Mouse (Mus musculus): ENCODE measurements around the gene Grap2. TPM values are rescaled to one million over a fixed set of nuclear protein-coding genes. Genes with fewer than 3 reads are reported as not detected.

Gene Grap2
- total RNA-seq, 2 experiments from 2014 or later = 0.35 to 0.50 TPM

DNA sequence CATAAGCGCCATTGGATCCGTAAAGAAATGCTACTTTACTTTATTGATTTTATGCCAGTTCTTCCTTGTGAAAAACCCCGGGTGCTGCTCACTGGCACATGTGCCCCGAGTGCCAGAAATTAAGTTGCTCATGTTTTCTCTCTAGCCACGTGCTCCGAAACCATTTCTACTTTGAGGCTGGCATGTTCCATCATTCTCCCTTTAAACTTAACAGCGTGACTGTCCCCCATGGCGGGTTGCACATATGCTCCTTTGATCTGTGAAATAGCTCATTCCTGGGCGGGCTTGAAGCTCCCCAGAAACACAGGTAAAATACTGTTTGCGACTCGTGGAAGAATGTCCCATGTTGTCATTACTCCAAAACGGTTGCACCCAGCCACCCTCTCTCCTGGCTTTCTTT, 26.4 kb downstream of the Grap2 start:
- DNase-seq (ENCODE audit: low spot score in 2 of 2) = no peak
- intact Hi-C loops (cut with DNase I) = no loop called here

GRCm38 (mm10) chr15:80599213-80599750, 26.9 kb downstream of the Grap2 start:
- DNase-seq (ENCODE audit: low spot score in 2 of 2) = no peak
- intact Hi-C loops (cut with DNase I) = no loop called here

DNA sequence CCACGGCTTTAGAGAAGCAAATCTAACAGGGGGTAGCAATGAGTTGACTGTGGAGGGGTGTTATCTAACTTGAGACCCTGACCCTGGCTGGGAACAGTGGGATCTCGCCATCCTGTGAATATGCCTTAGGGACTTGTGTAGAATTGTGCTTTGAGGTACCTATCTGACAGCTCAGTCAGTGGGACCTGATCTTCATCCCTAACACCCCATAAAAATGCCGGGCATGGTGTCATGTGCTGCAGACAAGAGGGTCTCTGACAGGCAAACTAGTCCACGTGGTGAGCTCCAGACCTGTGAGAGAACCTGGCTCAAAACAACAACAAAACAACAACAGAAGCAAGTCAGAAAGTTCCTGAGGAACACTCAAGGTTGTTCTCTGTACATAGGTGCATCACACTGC, 27.4 kb downstream of the Grap2 start:
- intact Hi-C loops (cut with DNase I) = no loop called here
- DNase-seq (ENCODE audit: low spot score in 2 of 2) = no peak

GRCm38 (mm10) chr15:80601456-80601855, 29.1 kb downstream of the Grap2 start:
- DNase-seq (ENCODE audit: low spot score in 2 of 2) = no peak
- intact Hi-C loops (cut with DNase I) = no loop called here

GRCm38 (mm10) chr15:80602487-80602886, 30.1 kb downstream of the Grap2 start:
- intact Hi-C loops (cut with DNase I) = no loop called here
- DNase-seq (ENCODE audit: low spot score in 2 of 2) = no peak

DNA sequence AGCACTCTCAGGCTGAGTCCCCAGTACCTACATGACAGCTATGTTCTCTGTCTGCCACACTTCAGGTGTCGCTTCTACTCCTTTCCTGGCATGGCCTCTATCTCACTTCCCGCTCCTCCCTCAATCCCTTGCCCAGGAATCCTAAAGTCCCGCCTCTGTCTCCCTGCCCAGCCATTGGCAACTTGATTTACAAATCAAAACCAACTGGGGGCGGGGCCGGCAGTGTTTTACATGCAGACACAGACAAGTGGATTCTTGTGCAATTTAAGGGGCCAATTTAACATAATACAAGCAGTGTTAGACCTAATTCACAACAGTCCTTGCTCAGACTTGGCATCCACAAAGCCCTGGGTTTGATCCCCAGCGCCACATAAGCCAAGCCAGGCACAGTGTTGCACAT, 31.6 kb downstream of the Grap2 start:
- no peak for DNase-seq (ENCODE audit: low spot score in 2 of 2)
- intact Hi-C loops (cut with DNase I) = no loop called here

GRCm38 (mm10) chr15:80607970-80608369, 35.6 kb downstream of the Grap2 start:
- no peak for DNase-seq (ENCODE audit: low spot score in 2 of 2)
- intact Hi-C loops (cut with DNase I) = no loop called here

DNA sequence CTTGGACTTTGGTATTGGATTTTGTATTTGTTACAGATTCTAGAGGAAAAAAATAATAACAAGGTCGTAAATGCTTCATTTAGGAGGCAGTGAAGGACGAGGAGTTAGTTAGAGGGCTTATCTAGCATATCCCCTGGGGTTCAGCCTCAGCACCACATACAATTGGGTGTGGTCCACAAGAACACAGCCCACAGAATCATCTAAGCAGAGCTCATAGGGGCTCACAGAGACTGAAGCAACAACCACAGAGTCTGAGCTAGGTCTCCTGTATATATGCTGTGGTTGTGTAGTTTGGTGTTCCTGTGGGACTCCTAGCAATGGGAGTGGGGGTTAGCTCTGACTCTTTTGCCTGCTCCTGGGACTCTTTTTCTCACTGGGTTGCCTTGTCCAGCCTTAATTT, 37.9 kb downstream of the Grap2 start:
- DNase-seq (ENCODE audit: low spot score in 2 of 2) = no peak
- intact Hi-C loops (cut with DNase I) = no loop called here

DNA sequence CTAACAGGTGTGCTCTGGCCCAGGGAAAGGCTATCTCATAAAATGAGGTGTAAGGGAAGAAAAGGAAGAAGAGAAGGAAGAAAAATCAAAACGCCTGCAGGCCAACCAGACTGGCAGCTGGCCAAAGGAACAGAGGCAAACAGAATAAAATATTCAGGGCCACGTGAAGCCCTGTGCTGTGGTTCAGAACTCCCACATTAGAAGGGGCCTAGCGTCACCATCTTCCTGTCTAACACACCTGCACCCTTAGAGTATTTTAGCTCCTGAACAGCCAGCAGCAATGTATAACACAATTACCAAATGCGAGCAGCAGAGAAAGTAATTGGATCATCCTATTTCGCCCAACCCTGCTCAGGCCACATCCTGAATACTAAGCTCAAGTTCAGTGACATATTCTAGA, 39.1 kb downstream of the Grap2 start:
- intact Hi-C loops (cut with DNase I) = no loop called here

GRCm38 (mm10) chr15:80613904-80614303, 41.5 kb downstream of the Grap2 start:
- no peak for DNase-seq (ENCODE audit: low spot score in 2 of 2)
- intact Hi-C loops (cut with DNase I) = no loop called here

More for the DNA sequence above, 39.1 kb downstream of the Grap2 start:
- DNase-seq (ENCODE audit: low spot score in 2 of 2) = no peak

- peak in 1 of 2 experiments; percentile 67 for DNase-seq (ENCODE audit: low spot score in 2 of 2)
- intact Hi-C loops (cut with DNase I) = loop anchor here (5.0 kb wide), 1 partner anchor 327 kb away; the partner anchor contains the start of gene Cacna1i
Observed at GRCm38 (mm10) chr15:80614500-80615289, 42.3 kb downstream of the Grap2 start.

DNA sequence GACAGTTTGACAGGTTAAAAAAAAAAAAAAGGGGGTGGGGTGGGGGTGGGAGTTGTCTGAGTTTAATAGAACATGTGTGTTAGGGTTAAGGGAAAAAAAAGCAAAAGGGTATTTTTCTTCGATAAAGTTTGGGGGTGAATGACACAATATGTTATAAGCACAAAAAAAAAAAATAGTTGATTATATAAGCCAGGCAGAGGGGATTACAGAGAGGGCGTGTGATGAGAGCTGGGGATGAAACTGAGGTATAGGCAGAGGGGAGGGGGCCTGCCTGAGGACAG, 42.8 kb downstream of the Grap2 start:
- intact Hi-C loops (cut with DNase I) = loop anchor here (5.0 kb wide), 1 partner anchor 328 kb away; the partner anchor contains the start of gene Cacna1i

GRCm38 (mm10) chr15:80615636-80616383, 43.4 kb downstream of the Grap2 start:
- peak in 1 of 2 experiments; percentile 31 for DNase-seq (ENCODE audit: low spot score in 2 of 2)
- intact Hi-C loops (cut with DNase I) = loop anchor here (5.0 kb wide), 1 partner anchor 329 kb away; the partner anchor contains the start of gene Cacna1i

More for the DNA sequence above, 42.8 kb downstream of the Grap2 start:
- DNase-seq (ENCODE audit: low spot score in 2 of 2) = no peak

DNA sequence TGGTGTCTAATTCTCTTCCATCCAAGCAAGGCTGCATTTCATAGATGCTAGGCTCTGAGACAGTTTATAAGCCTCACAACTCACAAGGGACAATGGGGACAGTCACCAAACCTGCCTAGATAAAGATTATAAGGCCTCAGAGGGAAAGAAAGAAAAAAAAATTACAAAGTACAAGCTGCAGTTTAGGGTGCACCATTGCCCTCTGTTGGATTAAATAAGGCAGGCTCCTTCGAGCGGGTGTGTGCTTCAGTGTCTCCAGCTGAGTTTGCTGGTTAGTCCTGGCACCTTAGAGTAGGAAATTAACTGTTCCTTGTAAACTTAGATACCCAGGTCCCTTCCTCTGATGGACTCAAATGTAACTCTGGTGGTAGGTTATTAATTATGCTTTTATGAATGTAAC, 45.4 kb downstream of the Grap2 start:
- intact Hi-C loops (cut with DNase I) = loop anchor here (5.0 kb wide), 1 partner anchor 331 kb away; the partner anchor contains the start of gene Cacna1i

GRCm38 (mm10) chr15:80619166-80619565, 46.8 kb downstream of the Grap2 start:
- intact Hi-C loops (cut with DNase I) = loop anchor here (5.0 kb wide), 1 partner anchor 332 kb away; the partner anchor contains the start of gene Cacna1i

More for the DNA sequence above, 45.4 kb downstream of the Grap2 start:
- no peak for DNase-seq (ENCODE audit: low spot score in 2 of 2)

GRCm38 (mm10) chr15:80619786-80620185, 47.4 kb downstream of the Grap2 start:
- DNase-seq (ENCODE audit: low spot score in 2 of 2) = no peak
- intact Hi-C loops (cut with DNase I) = loop anchor here (5.0 kb wide), 1 partner anchor 332 kb away; the partner anchor contains the start of gene Cacna1i

More at GRCm38 (mm10) chr15:80619166-80619565, 46.8 kb downstream of the Grap2 start:
- DNase-seq (ENCODE audit: low spot score in 2 of 2) = no peak

- intact Hi-C loops (cut with DNase I) = no loop called here
- no peak for DNase-seq (ENCODE audit: low spot score in 2 of 2)
Observed at GRCm38 (mm10) chr15:80620371-80620770, 48.0 kb downstream of the Grap2 start.

GRCm38 (mm10) chr15:80623171-80623837, 50.9 kb downstream of the Grap2 start:
- intact Hi-C loops (cut with DNase I) = no loop called here

DNA sequence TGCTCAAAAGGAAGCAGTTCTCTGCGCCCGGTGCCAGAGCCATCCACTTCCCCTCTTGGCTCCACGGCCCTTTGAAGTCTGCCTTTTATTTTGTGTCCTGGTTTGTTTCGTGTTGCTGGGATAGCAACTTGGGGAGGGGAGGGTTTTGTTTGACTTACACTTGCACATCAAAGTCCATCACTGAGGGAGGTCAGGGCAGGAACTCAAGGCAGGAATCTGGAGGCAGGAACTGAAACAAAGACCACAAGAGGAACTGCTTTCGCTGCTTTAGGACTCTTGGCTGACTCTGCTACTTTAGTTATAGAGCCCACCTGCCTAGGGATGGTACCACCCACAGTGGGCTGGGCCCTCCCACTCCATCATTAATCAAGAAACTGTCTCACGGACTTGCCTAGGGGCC, 54.1 kb downstream of the Grap2 start:
- intact Hi-C loops (cut with DNase I) = loop anchor here (5.0 kb wide), 1 partner anchor 359 kb away; no protein-coding TSS in a partner anchor
- DNase-seq (ENCODE audit: low spot score in 2 of 2) = no peak

More at GRCm38 (mm10) chr15:80623171-80623837, 50.9 kb downstream of the Grap2 start:
- no peak for DNase-seq (ENCODE audit: low spot score in 2 of 2)
